Mouse (Mus musculus): Measurements from ENCODE around the gene Filip1l.

The Filip1l gene

DNA sequence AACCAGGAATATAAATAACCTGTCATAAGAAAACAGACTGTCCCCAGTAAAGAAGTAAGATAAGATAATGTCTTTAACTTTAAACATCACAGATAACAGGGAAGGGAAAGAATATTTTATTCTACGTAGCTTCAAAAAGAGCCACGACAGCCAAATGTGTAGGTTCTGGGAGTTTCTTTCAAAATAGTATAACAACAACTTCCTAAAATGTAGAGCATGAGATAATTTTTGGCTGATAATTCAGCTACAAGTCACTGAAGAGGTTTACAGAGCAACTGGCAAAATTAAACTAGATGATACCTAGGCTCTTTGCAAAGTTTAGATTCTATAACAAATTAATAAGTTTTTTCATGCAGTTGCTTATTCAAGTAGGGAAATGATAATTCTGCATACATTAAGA, 130.6 kb downstream of the Filip1l start:
- no peak for DNase-seq (ENCODE audit: low spot score in 2 of 2)

DNA sequence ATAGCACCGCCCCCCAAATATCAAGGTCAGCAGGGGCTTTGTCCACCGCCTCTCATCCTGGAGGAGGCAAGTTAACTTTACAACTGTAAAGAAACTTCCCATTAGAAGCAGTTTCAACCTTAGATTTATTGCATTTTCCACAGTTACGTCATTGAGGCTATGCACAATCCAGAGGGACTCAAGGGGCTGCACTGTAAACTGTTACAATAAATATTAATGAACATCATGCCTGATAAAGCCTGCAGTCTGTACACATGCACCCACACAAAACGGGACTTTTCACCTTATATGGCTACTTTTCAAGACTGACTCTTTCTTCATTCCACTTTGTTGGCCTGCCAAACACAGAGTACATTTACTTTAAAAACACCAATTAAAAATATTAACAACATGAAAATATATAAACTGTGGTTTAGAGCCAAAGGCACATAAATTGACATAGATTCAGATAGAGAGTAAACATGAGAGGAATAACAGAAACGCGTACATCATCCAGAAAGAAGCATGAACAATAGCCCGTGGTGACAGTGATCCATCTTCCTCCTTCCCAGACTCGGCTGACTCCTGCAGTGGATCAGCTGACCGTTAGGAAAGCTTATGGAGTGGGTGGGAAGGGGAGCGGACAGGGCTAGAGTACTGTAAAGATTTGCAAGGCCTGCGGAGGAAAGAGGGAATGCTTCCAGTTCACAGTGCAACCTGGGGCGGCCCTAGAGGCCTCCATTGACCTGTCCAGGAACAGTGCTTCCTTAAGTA, 131.3 kb downstream of the Filip1l start:
- no peak for DNase-seq (ENCODE audit: low spot score in 2 of 2)

DNA sequence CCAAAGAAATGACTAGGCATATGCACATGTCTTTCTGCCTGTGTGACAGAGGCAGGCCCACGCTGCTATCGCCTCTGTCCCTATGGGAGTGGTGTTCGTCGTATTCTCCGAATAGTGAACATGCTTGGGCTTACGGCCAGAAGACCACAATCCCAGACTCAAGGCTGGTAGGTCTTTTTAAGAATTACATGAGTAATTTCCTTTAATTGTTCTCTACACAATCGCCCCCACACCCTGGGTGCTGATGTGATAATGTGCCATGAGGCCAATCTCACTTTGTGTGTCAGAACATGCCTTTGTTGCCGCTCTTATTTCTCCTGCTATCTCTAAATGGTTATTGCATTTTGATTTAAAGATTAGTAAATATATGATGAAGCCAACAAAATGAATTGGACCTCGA, 132.4 kb downstream of the Filip1l start:
- no peak for DNase-seq (ENCODE audit: low spot score in 2 of 2)

- DNase-seq (ENCODE audit: low spot score in 2 of 2) = no peak
Observed at GRCm38 (mm10) chr16:57486266-57486665, 133.4 kb downstream of the Filip1l start.

GRCm38 (mm10) chr16:57488661-57489060, 135.8 kb downstream of the Filip1l start:
- DNase-seq (ENCODE audit: low spot score in 2 of 2) = no peak

DNA sequence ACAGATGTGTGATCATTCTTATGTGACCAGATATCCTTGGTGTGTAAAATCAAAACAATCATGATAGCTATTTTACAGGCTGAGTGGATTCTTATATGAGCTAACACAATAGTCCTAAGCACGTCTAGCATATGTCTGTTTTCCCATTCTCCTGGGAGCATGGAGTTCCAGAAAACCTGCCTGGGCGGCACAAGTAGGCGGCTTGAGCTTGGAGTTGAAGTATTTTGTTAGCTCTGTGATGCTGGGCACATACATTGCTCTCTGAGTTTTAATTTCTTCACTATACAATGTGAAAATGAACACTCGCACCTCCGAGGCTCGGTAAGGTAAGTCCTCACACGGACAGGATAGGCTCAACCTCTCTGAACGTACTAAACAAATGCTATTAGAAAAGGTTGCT, 137.8 kb downstream of the Filip1l start:
- no peak for DNase-seq (ENCODE audit: low spot score in 2 of 2)

- DNase-seq (ENCODE audit: low spot score in 2 of 2) = no peak
Observed at GRCm38 (mm10) chr16:57491853-57492252, 139.0 kb downstream of the Filip1l start.

GRCm38 (mm10) chr16:57495476-57496203, 142.7 kb downstream of the Filip1l start:
- no peak for DNase-seq (ENCODE audit: low spot score in 2 of 2)

- DNase-seq (ENCODE audit: low spot score in 2 of 2) = no peak
Observed at GRCm38 (mm10) chr16:57496437-57497173, 143.7 kb downstream of the Filip1l start.

- no peak for DNase-seq (ENCODE audit: low spot score in 2 of 2)
Observed at GRCm38 (mm10) chr16:57500851-57501250, 148.0 kb downstream of the Filip1l start.

- DNase-seq (ENCODE audit: low spot score in 2 of 2) = no peak
Observed at GRCm38 (mm10) chr16:57502230-57502629, 149.3 kb downstream of the Filip1l start.

DNA sequence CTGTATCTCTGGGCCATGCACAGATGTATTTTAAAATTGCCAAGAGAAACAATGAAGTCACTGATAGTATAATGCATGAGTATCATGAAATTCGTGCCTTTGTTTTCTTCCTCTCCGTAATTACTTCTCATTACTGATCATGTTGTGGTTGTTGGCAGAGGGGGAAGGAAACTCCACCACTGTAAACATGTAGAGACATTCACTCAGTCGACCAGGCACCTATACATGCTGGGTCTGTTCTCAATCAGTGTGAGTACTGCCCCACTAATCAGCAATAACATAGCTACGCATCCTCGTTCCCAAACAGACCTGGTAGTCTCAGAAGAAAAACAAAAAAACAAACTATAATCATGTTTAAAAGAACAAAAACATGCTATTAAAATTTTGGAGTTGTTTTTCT, 149.9 kb downstream of the Filip1l start:
- no peak for DNase-seq (ENCODE audit: low spot score in 2 of 2)

GRCm38 (mm10) chr16:57504728-57505127, 151.8 kb downstream of the Filip1l start:
- no peak for DNase-seq (ENCODE audit: low spot score in 2 of 2)

DNA sequence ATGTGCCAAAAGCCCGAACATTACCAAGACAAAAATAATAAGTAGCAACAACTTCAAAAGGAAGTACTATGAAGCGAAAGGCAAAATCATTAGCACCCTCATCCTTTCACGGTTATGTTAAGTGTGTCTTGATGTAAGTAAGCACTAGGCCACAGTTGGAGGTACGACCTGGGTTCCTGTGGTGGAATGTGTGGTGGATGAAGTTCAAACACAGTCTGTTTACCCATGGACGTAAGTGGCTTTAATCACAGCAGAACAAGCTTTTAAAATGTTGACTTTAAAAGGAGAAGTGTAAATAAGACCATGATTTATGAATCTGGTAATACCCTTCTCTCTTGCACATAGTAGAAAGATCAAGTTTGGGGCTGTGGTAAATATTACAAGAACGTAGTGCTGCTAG, 153.2 kb downstream of the Filip1l start:
- no peak for DNase-seq (ENCODE audit: low spot score in 2 of 2)

DNA sequence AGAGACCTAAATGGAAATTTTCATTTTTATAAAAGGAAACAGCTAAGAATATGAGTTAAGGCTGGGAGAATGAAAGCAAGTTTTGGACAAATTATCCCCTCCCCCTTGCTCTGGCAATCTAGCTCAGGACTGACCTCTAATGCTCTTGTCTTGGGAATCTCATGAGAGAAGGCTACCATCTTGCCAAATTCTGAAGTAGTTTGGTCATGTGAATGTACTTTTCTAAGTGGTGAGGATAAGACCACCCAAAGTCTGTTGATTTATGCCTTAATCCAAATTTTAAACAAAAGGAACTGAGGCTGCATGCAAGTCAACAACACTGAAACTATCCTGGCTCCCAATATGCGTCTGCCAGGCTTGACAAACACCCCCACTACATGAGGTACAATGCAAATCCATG, 155.5 kb downstream of the Filip1l start:
- DNase-seq (ENCODE audit: low spot score in 2 of 2) = no peak

DNA sequence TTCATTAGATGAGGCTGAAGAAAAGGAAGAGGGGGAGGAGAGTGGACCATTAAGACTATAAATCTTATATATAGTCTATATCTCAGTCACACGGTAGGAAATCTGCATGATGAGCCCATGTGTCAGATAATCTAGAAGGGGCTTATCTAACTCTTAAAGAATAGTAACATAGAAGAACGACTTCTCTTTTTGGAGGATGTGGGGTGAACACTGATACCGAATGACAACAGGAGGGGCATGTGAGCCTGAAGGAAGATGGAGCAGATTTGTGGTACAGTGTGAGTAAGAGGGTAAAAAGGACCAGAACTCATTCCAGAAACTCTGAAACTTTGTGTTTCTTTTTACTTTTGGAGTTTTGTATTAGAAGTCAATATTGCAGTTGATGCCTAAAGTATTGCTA, 156.2 kb downstream of the Filip1l start:
- DNase-seq (ENCODE audit: low spot score in 2 of 2) = no peak

- no peak for DNase-seq (ENCODE audit: low spot score in 2 of 2)
Observed at GRCm38 (mm10) chr16:57513562-57513961, 160.7 kb downstream of the Filip1l start.

DNA sequence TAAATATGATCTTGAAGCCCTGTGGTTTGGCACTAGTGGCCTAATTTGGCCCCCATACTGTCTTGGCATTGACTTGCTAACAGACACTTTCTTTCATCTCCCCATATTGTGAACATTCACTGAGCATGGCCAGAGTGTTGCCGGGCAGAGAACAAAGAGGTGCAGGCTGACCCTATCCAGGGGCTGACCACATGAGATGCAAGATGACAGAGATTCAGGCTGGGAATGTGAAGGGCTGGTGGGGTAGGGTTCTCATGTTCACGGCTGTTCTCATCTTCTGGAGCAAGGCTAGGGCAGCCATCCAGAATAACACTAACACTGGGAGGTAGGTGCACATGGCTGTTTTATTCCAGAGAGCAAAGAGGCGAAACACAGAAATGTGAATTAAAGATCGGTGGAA, 161.5 kb downstream of the Filip1l start:
- DNase-seq (ENCODE audit: low spot score in 2 of 2) = no peak

GRCm38 (mm10) chr16:57515636-57516035, 162.7 kb downstream of the Filip1l start:
- no peak for DNase-seq (ENCODE audit: low spot score in 2 of 2)

DNA sequence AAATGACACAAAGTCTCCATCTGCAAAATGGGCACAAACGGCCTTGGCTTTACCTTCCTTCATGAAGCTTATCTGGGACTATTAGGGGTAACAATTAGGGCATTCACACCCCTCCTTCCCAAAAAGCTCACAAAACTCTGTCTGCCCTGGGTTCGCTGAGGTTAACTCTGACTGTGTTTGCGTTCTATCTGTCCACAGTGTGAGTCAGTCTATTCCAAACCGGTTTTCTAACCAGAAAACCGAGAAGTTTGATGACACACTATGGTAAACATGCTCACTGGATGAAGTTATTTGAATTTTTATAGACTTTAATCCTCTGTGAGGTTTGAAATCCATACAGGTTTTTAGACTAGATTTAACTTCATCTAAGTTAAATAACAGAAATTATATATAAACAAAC, 172.2 kb downstream of the Filip1l start:
- DNase-seq (ENCODE audit: low spot score in 2 of 2) = no peak

DNA sequence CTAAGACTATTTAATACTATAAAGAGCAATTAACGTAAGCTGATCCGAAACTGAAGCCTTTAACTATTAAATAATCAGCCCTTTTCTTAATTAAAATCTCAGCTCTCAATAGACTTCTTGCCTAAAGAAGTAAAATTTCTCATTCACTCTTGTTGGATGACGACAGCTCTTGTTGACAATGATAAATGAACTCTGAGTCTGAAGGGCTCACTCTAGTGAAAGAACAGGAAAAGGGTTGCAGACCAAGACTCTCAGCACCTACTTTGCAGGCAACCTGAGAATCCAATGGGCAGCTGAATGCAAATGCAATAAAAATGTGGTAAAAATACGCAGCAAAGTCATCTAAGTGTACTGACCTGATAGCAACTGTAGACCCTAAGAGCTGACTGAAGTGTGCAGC, 172.6 kb downstream of the Filip1l start:
- no peak for DNase-seq (ENCODE audit: low spot score in 2 of 2)

- DNase-seq (ENCODE audit: low spot score in 2 of 2) = no peak
Observed at GRCm38 (mm10) chr16:57526893-57527292, 174.0 kb downstream of the Filip1l start.

GRCm38 (mm10) chr16:57528457-57528856, 175.6 kb downstream of the Filip1l start:
- no peak for DNase-seq (ENCODE audit: low spot score in 2 of 2)
